Mouse (Mus musculus) hindlimb bud, embryonic 11.5 days (tissue): ENCODE measurements around the gene Cryl1.

Experiments used
- DNase-seq: peaks from one replicate; pipeline ENCODE4 v3.0.0-alpha.2; 2012; ENCODE audit warnings: low read depth, low spot score; ENCODE audit errors: extremely low spot score

Gene Cryl1

GRCm38 (mm10) chr14:57398065-57398757, at the start of gene Cryl1:
Gene Cryl1 (minus strand): TSS chr14:57398529.
- DNase-seq: peak; percentile 79

DNA sequence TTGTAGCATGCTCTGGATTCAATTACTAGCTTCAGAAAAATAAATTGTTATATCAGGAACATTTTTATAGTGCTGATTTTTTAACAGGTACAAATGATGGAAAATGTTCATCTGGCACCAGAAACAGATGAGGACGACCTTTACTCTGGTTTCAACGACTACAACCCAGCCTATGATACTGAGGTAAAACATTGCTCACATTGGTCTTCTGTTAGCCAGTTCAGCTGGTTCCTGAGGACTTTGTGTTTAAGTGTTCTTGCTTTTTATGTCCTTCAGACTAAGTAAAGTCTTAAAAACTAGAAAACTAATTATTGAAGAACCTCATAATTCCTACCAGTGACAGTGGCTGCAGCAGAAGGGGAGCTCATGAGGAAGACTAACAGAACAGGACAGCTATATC, 32.1 kb upstream of the Cryl1 start:
- no peak for DNase-seq

- DNase-seq: no peak
These were observed 25.9 kb upstream of the Cryl1 start for GRCm38 (mm10) chr14:57424212-57424561.

- peak; percentile 52 for DNase-seq
These were observed 25.3 kb upstream of the Cryl1 start, which contains the start of gene Ift88 for GRCm38 (mm10) chr14:57423432-57424211. Gene Ift88 (plus strand): TSS chr14:57424062.

GRCm38 (mm10) chr14:57417187-57417586, 18.9 kb upstream of the Cryl1 start:
- DNase-seq: no peak

DNA sequence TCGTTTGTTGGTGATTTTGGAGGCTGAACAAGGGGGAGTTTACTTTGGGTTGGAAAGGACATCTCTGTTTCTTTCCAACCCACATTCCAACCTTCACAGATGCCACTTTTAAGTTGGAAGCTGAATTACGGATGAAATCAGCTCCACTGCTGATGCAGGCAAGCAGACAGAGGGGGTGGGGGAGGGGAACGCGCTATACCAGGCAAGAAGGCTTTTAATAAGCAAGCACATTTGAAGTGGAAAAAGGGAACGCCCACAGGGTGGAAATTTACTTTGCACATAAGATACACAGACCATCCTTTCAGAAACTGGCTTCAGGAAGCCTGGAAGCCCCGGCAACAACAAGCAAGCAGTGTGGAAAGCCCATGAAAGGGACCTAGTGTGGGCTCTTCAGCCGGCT, 13.8 kb upstream of the Cryl1 start:
- DNase-seq: no peak

DNA sequence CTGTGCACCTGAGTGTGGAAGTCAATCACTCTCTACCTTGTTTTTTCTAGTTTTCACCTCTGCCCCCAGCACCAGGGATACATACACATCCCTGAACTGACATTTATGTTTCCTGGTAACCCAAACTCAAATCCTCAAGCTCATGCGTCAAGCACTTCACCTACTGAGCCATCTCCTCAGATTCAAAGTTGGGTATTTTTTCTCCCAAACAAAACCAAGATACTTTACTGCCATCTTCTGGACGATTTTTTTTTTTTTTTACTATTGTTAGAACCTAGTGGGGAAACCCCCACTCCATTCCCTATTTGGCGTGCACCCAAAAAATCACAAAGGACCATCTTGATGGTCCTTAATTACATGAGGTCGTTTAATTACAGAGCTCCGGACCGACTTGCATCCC, 10.8 kb upstream of the Cryl1 start:
- DNase-seq: no peak

DNA sequence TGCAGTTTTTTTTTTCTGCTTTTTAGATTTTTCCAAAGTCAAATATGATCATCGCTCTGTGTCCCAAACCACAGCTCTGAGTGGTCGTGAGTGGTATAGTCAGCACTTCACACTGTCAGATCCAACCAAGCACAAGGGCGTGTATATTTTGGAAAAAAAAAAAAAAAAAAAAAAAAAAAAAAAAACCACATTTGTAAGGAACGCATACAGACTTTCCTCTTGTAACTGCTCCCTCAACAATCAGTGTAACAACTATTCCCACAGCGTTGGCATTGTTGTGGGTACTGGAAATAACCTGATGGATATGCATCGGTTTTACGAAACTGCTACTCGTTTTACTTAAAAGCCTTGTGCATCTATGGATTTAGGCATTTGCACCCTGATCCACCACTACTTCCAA, 9.8 kb upstream of the Cryl1 start:
- DNase-seq: no peak

GRCm38 (mm10) chr14:57407039-57407987, 9.0 kb upstream of the Cryl1 start:
- DNase-seq: no peak

GRCm38 (mm10) chr14:57402815-57403214, 4.5 kb upstream of the Cryl1 start:
- no peak for DNase-seq

- no peak for DNase-seq
These were observed 591 bp upstream of the Cryl1 start for GRCm38 (mm10) chr14:57398813-57399427.

GRCm38 (mm10) chr14:57397221-57397620, 1.1 kb downstream of the Cryl1 start:
- no peak for DNase-seq

DNA sequence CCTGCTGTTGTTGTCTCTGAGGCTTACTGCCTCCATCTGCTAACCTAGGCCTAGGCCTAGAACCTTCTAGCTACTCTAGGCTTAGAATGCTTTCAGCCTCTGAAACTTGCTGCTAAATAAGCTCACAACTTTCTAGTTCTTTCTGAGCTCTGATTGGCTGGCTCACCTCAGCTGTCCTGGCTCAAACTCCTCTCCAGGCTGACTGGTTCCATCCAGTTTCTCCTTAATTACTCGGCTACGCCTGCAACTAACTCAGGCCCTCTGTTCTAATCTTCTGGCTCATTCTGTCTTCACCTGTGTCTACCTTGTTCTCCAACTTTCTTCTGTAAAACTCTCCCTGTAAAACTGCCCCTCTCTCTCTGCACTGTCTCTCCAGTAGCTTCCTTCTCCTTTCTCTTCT, 2.9 kb downstream of the Cryl1 start:
- no peak for DNase-seq

GRCm38 (mm10) chr14:57392278-57392677, 6.1 kb downstream of the Cryl1 start:
- DNase-seq: no peak

- DNase-seq: no peak
These were observed 6.7 kb downstream of the Cryl1 start for GRCm38 (mm10) chr14:57391621-57392020.

DNA sequence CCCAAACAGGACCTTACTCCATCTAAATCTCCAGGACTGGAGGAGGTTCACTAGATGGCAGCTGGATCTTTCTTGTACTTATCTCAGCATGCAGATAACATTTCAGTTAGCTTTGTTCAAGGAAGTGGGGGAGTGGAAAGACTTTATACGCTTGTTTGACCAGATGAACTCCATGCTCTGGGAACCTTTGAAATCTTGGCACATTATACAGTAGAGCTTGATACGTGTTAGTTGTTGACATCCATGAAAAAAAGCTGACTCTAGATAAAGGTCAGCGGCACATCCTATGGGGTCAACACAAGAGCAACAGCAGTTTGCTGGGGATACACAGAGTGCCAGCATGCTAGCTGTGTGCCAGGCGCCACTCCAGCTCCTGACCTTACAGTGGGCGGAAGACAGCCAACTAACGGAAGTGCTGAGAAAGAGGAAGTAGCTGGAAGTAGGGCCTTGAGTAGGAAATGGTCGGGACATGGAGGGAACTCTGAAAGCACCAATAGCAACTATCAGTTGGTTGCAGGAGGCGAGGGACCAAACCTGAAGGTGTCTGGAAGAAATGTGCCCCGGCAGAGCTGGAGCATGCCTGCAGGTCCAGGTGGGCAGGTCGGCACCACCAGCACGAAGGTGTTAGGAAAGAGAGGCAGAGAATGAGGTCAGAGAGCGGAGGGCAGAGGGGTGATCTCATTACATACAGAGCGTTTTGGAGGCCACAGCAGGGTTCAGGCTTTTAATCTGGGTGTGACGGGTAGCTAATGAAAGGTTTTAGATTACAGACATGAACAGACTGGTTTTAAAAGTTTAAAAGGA, 11.4 kb downstream of the Cryl1 start:
- no peak for DNase-seq

GRCm38 (mm10) chr14:57385667-57386066, 12.7 kb downstream of the Cryl1 start:
- no peak for DNase-seq

GRCm38 (mm10) chr14:57377531-57377930, 20.8 kb downstream of the Cryl1 start:
- no peak for DNase-seq

GRCm38 (mm10) chr14:57376956-57377355, 21.4 kb downstream of the Cryl1 start:
- no peak for DNase-seq

GRCm38 (mm10) chr14:57376016-57376415, 22.3 kb downstream of the Cryl1 start:
- no peak for DNase-seq
